In genomic region chr4:59199805-59200204, GRCm38 (mm10) we compare ENCODE assay signal across 8 mouse cellular contexts. TPM values are rescaled to one million over a fixed set of nuclear protein-coding genes. Genes with fewer than 3 reads are reported as not detected.
DNase-seq lines count a peak whose midpoint lies in the region; ATAC-seq and TF ChIP-seq lines count a peak whose summit lies in the region.

No protein-coding gene starts in this region.

- H3K36me3 ChIP-seq in hindbrain, postnatal 0 days (ENCODE audit: insufficient read depth, low read length): no peaks in the 10 kb centered on the region
- H3K36me3 ChIP-seq in hindbrain, embryonic 11.5 days (ENCODE audit: control insufficient read depth, insufficient read depth, low read length): no peaks in the 10 kb centered on the region
- H3K36me3 ChIP-seq in C2C12 (ENCODE audit: control insufficient read depth, insufficient read depth): peaks cover 3% of the 10 kb centered on the region
- H3K36me3 ChIP-seq in liver, embryonic 12.5 days: peaks cover 5% of the 10 kb centered on the region; the same call in 1 of the 2 replicates

- WGBS in hindbrain, postnatal 0 days: 66% methylated on average over 8 of the region's 8 CpGs
- 65% methylated on average over 8 of the region's 8 CpGs for WGBS in hindbrain, embryonic 11.5 days
- WGBS in liver, embryonic 12.5 days (ENCODE audit: insufficient replicate concordance): 57% methylated on average over 8 of the region's 8 CpGs

- peak; percentile 45 for DNase-seq in embryo, embryonic 10 days (ENCODE audit: low spot score)
- no peak for DNase-seq in embryo, embryonic 10.5 days (ENCODE audit: low spot score)
- DNase-seq in hindbrain, postnatal 0 days (ENCODE audit: low spot score): no peak
- no peak for DNase-seq in hindbrain, embryonic 11.5 days (ENCODE audit: low spot score)
- no peak for DNase-seq in urinary bladder, adult 18-20 months (ENCODE audit: low spot score in 2 of 2)
- DNase-seq in layer of hippocampus, adult 2 months (ENCODE audit: low spot score in 2 of 2): no peak

- no peak for TF ChIP-seq CTCF in hindbrain, postnatal 0 days (IDR thresholded peaks at IDR 0.05; ENCODE audit: low read depth)
- TF ChIP-seq CTCF in C2C12 (IDR thresholded peaks at IDR 0.05; ENCODE audit: control insufficient read depth, insufficient read depth, insufficient read length): no peak
- TF ChIP-seq CTCF in layer of hippocampus, adult 2 months (conservative IDR thresholded peaks at IDR 0.05): no peak

- peaks cover 93% of the 10 kb centered on the region for H3K79me3 ChIP-seq in C2C12 (ENCODE audit: low read depth)

- H3K4me1 ChIP-seq in hindbrain, postnatal 0 days (ENCODE audit: insufficient read depth, low read length): peaks cover 15% of the 10 kb centered on the region
- H3K4me1 ChIP-seq in hindbrain, embryonic 11.5 days (replicated peaks; ENCODE audit: control insufficient read depth, insufficient read depth, low read length): no peaks in the 10 kb centered on the region; the same call in 1 of the 2 replicates
- H3K4me1 ChIP-seq in liver, embryonic 12.5 days: peaks cover 96% of the 10 kb centered on the region

- no peak overlapping the region for H3K27ac ChIP-seq in hindbrain, postnatal 0 days
- H3K27ac ChIP-seq in hindbrain, embryonic 11.5 days (ENCODE audit: low read depth, low read length): no peak overlapping the region
- H3K27ac ChIP-seq in liver, embryonic 12.5 days: peak overlapping the region; percentile 37
- no peak overlapping the region for H3K27ac ChIP-seq in layer of hippocampus, adult 2 months

- ATAC-seq in hindbrain, postnatal 0 days: 0 out of 2 replicates have a peak, but pooled peaks have one; percentile 14
- no peak for ATAC-seq in hindbrain, embryonic 11.5 days (ENCODE audit: low FRiP score)
- no peak for ATAC-seq in liver, embryonic 12.5 days

- no peak overlapping the region for H3ac ChIP-seq in C2C12 (ENCODE audit: control insufficient read depth, insufficient read length, low read depth)

- H3K27me3 ChIP-seq in hindbrain, postnatal 0 days (ENCODE audit: insufficient read depth, low read length): no peaks in the 10 kb centered on the region
- H3K27me3 ChIP-seq in hindbrain, embryonic 11.5 days (ENCODE audit: control insufficient read depth, insufficient read depth, low read length): no peaks in the 10 kb centered on the region
- no peaks in the 10 kb centered on the region for H3K27me3 ChIP-seq in C2C12 (ENCODE audit: control insufficient read depth, insufficient read depth, insufficient read length)
- no peaks in the 10 kb centered on the region for H3K27me3 ChIP-seq in liver, embryonic 12.5 days (replicated peaks)

- no peak overlapping the region for H3K4me3 ChIP-seq in hindbrain, postnatal 0 days (ENCODE audit: low read length)
- H3K4me3 ChIP-seq in hindbrain, embryonic 11.5 days (ENCODE audit: low read depth, low read length): no peak overlapping the region
- no peak overlapping the region for H3K4me3 ChIP-seq in C2C12 (ENCODE audit: insufficient read depth, poor library complexity, severe bottlenecking)
- no peak overlapping the region for H3K4me3 ChIP-seq in liver, embryonic 12.5 days
- H3K4me3 ChIP-seq in layer of hippocampus, adult 2 months: no peak overlapping the region

- H3K9ac ChIP-seq in hindbrain, postnatal 0 days (replicated peaks; ENCODE audit: low read length): no peak overlapping the region
- H3K9ac ChIP-seq in hindbrain, embryonic 11.5 days (ENCODE audit: low read depth, low read length): no peak overlapping the region
- H3K9ac ChIP-seq in liver, embryonic 12.5 days: peak overlapping the region; percentile 48

- H3K4me2 ChIP-seq in hindbrain, postnatal 0 days (ENCODE audit: low read depth, low read length): no peak overlapping the region
- H3K4me2 ChIP-seq in hindbrain, embryonic 11.5 days (replicated peaks; ENCODE audit: low read depth, low read length): no peak overlapping the region
- H3K4me2 ChIP-seq in liver, embryonic 12.5 days: peak overlapping the region; percentile 36

- peaks cover 100% of the 10 kb centered on the region for H3K79me2 ChIP-seq in C2C12 (ENCODE audit: control insufficient read depth, insufficient read depth)

- no peaks in the 10 kb centered on the region for H3K9me3 ChIP-seq in hindbrain, postnatal 0 days (ENCODE audit: low read length)
- no peaks in the 10 kb centered on the region for H3K9me3 ChIP-seq in hindbrain, embryonic 11.5 days (ENCODE audit: control insufficient read depth, low read length)
- H3K9me3 ChIP-seq in liver, embryonic 12.5 days (replicated peaks): no peaks in the 10 kb centered on the region

TF ChIP-seq in C2C12, 6 proteins besides CTCF, POLR2A, EP300 and RAD21:
- TF ChIP-seq MAX (IDR thresholded peaks at IDR 0.05): peak; percentile 69
- no peak for TF ChIP-seq MYOD1 (IDR thresholded peaks at IDR 0.05; ENCODE audit: control insufficient read depth, insufficient read length, low read depth)

RNA-seq across cellular contexts. Expression of gene Ugcg, which starts 10.7 kb away (rescaled TPM):
- 46.5 and 46.8 TPM in 2 replicates for total RNA-seq in hindbrain, postnatal 0 days (2014; rRNA removed)
- polyA plus RNA-seq in hindbrain, postnatal 0 days (2015; fragmentation: Nextera tagmentation; extraction: Ambion mirVana): 19.1 and 20.7 TPM in 2 replicates
- polyA plus RNA-seq in hindbrain, embryonic 11.5 days (2014; fragmentation: Nextera tagmentation; extraction: Ambion mirVana): 15.0 and 19.7 TPM in 2 replicates
- 34.5 TPM for polyA plus RNA-seq in C2C12 (2012; fragmentation: generic; extraction: Trizol)
- 14.2 and 14.4 TPM in 2 replicates for polyA plus RNA-seq in liver, embryonic 12.5 days (2016; fragmentation: Nextera tagmentation; extraction: Ambion mirVana)
- 10 to 100 TPM; 67.1 to 68.0 TPM for total RNA-seq in layer of hippocampus, adult 2 months (2021)
